Mouse (Mus musculus) midbrain, embryonic 14.5 days (tissue): ENCODE results near the gene Npas3. TPM values are rescaled to one million over a fixed set of nuclear protein-coding genes. Genes with fewer than 3 reads are reported as not detected.

Experiments
- ATAC-seq: fragments of 200-750 bp; cut with Nextera tagmentation; 2 replicates; pipeline ENCODE4 v1.8.0; 2017; ENCODE audit warnings: moderate number of reproducible peaks, moderate library complexity; ENCODE audit not compliant: low FRiP score, low TSS enrichment
- DNase-seq: peaks from one replicate; pipeline ENCODE4 v3.0.0-alpha.2; 2015
- H3K27ac ChIP-seq: fragments of 300-500 bp; sonication (generic); replicated peaks from 2 replicates; pipeline ENCODE4 v1.5.1; 2014; ENCODE audit warnings: mild to moderate bottlenecking, low read depth, low read length, moderate library complexity
- H3K27me3 ChIP-seq: fragments of 300-500 bp; sonication (generic); 2 replicates; pipeline ENCODE4 v1.6.1; 2014; ENCODE audit warnings: low read length, control low read depth, mixed read lengths; ENCODE audit not compliant: control insufficient read depth, insufficient read depth
- H3K36me3 ChIP-seq: fragments of 300-500 bp; sonication (generic); 2 replicates; pipeline ENCODE4 v1.6.1; 2014; ENCODE audit warnings: low read length, control low read depth; ENCODE audit not compliant: control insufficient read depth, insufficient read depth
- H3K4me1 ChIP-seq: fragments of 300-500 bp; sonication (generic); 2 replicates; pipeline ENCODE4 v1.6.1; 2014; ENCODE audit warnings: mild to moderate bottlenecking, antibody characterized with exemption, low read length, control low read depth; ENCODE audit not compliant: control insufficient read depth, insufficient read depth
- H3K4me2 ChIP-seq: fragments of 300-500 bp; sonication (generic); 2 replicates; pipeline ENCODE4 v1.6.1; 2014; ENCODE audit warnings: mild to moderate bottlenecking, low read length, moderate library complexity
- H3K4me3 ChIP-seq: fragments of 300-500 bp; sonication (generic); replicated peaks from 2 replicates; pipeline ENCODE4 v1.5.1; 2014; ENCODE audit warnings: low read depth, low read length
- H3K9ac ChIP-seq: fragments of 300-500 bp; sonication (generic); replicated peaks from 2 replicates; pipeline ENCODE4 v1.6.1; 2014; ENCODE audit warnings: mild to moderate bottlenecking, low read length, moderate library complexity
- H3K9me3 ChIP-seq: fragments of 300-500 bp; sonication (generic); 2 replicates; pipeline ENCODE4 v1.6.1; 2016; ENCODE audit warnings: low read length, control low read depth, mixed read lengths; ENCODE audit not compliant: control insufficient read depth
- WGBS: fragments of 180-500 bp; shearing (Covaris S2); extraction: QIAGEN DNeasy Blood & Tissue Kit; methylation state at CpG from one replicate; pipeline ENCODE4 v1.1.7; 2014; 5-methylcytosine and 5-hydroxymethylcytosine counted together
- polyA plus RNA-seq: library from polyadenylated mRNA; unstranded; fragments of >200 nt; fragmentation: Nextera tagmentation; extraction: Ambion mirVana; gene quantifications from 2 replicates; pipeline ENCODE4 v1.2.1, GENCODE M21; 2014

Gene Npas3
- polyA plus RNA-seq, 1 experiment from 2014 or later: 34.0 TPM

DNA sequence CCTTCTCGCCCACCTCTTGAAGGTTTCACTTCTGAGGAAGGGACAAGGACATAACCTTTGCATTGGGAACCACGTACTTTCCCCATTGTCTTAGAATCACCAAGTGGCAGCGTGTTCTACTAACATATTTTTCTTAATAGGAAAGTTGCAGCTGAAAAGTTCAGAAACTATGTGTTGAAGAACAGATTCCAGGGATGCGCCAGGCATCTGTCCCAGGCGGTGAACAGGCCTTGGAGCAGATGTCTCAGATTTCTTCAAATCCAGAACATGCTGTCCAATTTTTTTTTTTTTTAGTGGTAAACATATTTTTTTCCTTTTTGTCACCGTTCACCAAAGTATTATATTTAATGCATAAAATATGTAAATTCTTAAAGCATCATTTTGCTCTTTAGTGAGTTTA, 553.4 kb downstream of the Npas3 start:
- no peak for DNase-seq
- Histone ChIP-seq H3K27ac (no peak overlapping the region), H3K4me2 (no peak overlapping the region), H3K9me3 (no peaks in the 10 kb centered on the region), H3K4me1 (peaks cover 8% of the 10 kb centered on the region), H3K36me3 (no peaks in the 10 kb centered on the region), H3K4me3 (no peak overlapping the region), H3K27me3 (no peaks in the 10 kb centered on the region), H3K9ac (no peak overlapping the region)
- WGBS: 88% methylated on average over 6 of the region's 6 CpGs
- ATAC-seq: no peak

DNA sequence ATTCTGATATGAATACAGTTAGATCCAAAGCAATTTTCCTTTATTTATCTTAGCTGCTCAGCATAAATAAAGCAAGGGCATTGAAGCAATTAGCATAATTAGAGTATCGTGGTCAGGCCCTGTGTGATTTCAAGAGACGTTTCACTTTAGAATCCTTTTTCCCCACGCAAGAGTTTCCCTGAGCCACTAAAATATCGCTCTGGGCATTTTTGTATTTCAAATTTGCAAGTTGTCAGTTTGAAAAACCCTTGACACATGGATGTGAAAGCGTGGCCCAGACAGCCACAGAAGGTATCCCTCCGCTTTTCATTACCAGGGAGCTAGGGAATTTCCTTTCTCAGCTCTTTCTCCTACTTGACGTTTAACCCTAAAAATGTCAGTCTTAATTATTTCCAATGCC, 553.9 kb downstream of the Npas3 start:
- Histone ChIP-seq H3K27me3 (no peaks in the 10 kb centered on the region), H3K4me2 (no peak overlapping the region), H3K9me3 (no peaks in the 10 kb centered on the region), H3K27ac (0 out of 2 replicates have a peak overlapping the region, but pooled peaks have one; percentile 37), H3K9ac (no peak overlapping the region), H3K4me1 (peaks cover 8% of the 10 kb centered on the region), H3K36me3 (no peaks in the 10 kb centered on the region), H3K4me3 (no peak overlapping the region)
- ATAC-seq: no peak
- peak; percentile 51 for DNase-seq
- 32% methylated on average over 7 of the region's 7 CpGs for WGBS

DNA sequence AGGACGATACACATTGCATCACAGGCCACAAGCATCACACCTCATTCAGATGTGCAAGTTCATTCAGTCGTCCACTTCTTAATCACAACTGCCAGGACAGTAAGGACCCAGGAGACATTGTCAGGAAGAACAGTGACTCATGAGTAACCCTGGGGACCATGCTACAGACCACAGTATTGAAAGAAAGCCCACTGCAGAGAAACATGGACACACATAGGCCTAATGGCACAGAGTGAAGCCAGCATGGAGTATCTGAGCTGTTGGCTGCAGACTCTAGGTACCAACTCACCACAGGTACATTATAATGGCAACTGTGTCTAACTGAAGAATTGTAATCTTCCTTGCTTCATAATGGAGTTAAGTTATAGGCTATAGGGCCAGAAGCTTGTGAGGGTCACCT, 561.6 kb downstream of the Npas3 start:
- DNase-seq (no peak), ATAC-seq (no peak)
- no peaks in the 10 kb centered on the region for H3K9me3 ChIP-seq
- no peak overlapping the region for H3K27ac ChIP-seq
- no peaks in the 10 kb centered on the region; the same call in 1 of the 2 replicates for H3K4me1 ChIP-seq
- no peaks in the 10 kb centered on the region for H3K27me3 ChIP-seq
- H3K4me2 ChIP-seq: no peak overlapping the region
- no peak overlapping the region for H3K9ac ChIP-seq
- H3K36me3 ChIP-seq: no peaks in the 10 kb centered on the region
- 96% methylated on average over 2 of the region's 2 CpGs for WGBS
- no peak overlapping the region for H3K4me3 ChIP-seq

DNA sequence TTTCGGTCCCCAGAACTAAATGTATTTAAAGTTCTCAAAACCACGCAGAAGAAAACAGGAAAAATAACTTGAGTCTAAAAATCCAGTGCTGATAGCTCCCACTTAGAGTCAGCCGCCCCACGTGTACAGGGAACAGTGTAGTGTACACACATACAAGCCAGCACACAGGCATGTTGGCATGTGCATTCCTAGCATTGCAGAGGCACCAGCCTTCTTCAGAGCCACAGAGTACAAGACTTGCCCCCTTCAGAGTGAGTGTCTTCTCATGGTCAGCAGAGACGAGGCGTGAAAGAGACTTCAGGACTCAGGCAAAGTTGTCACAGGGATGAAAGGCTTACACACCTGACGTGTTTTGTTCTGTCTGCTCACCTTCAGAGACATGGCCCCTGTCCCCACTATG, 565.8 kb downstream of the Npas3 start:
- Histone ChIP-seq H3K4me2 (no peak overlapping the region), H3K27me3 (no peaks in the 10 kb centered on the region), H3K4me3 (no peak overlapping the region), H3K9me3 (no peaks in the 10 kb centered on the region), H3K27ac (no peak overlapping the region), H3K4me1 (no peaks in the 10 kb centered on the region; the same call in 1 of the 2 replicates), H3K9ac (no peak overlapping the region), H3K36me3 (no peaks in the 10 kb centered on the region)
- 90% methylated on average over 7 of the region's 7 CpGs for WGBS
- no peak for ATAC-seq
- no peak for DNase-seq

DNA sequence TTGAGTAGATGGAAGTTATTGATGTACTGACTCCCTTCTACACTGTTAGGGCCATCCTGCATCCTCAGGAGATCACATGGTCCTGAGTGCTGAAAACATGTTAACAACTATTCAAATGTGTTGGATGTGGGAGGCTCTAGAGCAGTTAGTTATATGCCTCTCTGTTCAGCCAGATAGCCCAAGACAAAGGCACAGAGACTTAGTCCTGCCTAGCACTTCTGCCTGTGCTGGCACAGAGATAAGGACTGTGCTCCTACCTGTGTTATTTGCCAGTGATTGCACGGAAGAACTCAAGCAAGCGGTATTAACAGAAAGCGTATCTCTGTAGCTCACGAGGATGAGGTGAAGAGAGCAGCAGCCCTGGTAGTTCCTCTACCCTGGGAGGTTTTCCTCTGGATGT, 571.5 kb downstream of the Npas3 start:
- WGBS: 91% methylated on average over 4 of the region's 4 CpGs
- Histone ChIP-seq H3K4me2 (no peak overlapping the region), H3K9ac (no peak overlapping the region), H3K4me1 (peaks cover 4% of the 10 kb centered on the region; the same call in 1 of the 2 replicates), H3K27ac (no peak overlapping the region), H3K36me3 (no peaks in the 10 kb centered on the region), H3K9me3 (no peaks in the 10 kb centered on the region), H3K4me3 (no peak overlapping the region), H3K27me3 (no peaks in the 10 kb centered on the region)
- ATAC-seq (no peak), DNase-seq (no peak)

DNA sequence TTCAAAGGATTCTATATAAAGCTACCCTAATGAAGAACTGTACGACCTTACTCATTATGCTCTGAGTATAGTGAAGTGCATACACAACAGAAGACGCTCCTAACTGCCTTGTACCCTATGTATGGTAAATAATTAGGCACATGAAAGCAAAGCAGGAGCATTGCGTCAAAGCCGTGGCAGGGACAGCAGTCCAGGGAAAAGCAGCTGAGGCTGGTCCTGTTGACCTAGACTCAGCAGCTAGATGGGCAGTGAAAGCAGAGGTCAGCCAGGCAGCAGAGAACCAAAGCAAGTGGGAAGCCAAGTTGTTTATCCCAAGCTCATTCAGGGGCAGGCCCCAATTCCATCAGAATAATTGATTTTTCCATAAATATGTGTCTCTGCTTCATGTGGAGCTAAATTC, 574.4 kb downstream of the Npas3 start:
- no peak for DNase-seq
- WGBS: 70% methylated on average over 4 of the region's 4 CpGs
- H3K9ac ChIP-seq: no peak overlapping the region

GRCm38 (mm10) chr12:53825251-53825650, 576.8 kb downstream of the Npas3 start:
- H3K4me1 ChIP-seq: peaks cover 10% of the 10 kb centered on the region
- H3K9me3 ChIP-seq: no peaks in the 10 kb centered on the region
- ATAC-seq: no peak
- no peaks in the 10 kb centered on the region for H3K27me3 ChIP-seq
- no peak overlapping the region for H3K9ac ChIP-seq
- H3K4me2 ChIP-seq: no peak overlapping the region
- H3K27ac ChIP-seq: no peak overlapping the region
- H3K4me3 ChIP-seq: no peak overlapping the region
- H3K36me3 ChIP-seq: no peaks in the 10 kb centered on the region
- DNase-seq: no peak

More for the DNA sequence above, 574.4 kb downstream of the Npas3 start:
- Histone ChIP-seq H3K9me3 (no peaks in the 10 kb centered on the region), H3K36me3 (no peaks in the 10 kb centered on the region), H3K4me3 (no peak overlapping the region), H3K4me2 (no peak overlapping the region), H3K27me3 (no peaks in the 10 kb centered on the region), H3K27ac (no peak overlapping the region), H3K4me1 (peaks cover 10% of the 10 kb centered on the region)
- ATAC-seq: no peak

DNA sequence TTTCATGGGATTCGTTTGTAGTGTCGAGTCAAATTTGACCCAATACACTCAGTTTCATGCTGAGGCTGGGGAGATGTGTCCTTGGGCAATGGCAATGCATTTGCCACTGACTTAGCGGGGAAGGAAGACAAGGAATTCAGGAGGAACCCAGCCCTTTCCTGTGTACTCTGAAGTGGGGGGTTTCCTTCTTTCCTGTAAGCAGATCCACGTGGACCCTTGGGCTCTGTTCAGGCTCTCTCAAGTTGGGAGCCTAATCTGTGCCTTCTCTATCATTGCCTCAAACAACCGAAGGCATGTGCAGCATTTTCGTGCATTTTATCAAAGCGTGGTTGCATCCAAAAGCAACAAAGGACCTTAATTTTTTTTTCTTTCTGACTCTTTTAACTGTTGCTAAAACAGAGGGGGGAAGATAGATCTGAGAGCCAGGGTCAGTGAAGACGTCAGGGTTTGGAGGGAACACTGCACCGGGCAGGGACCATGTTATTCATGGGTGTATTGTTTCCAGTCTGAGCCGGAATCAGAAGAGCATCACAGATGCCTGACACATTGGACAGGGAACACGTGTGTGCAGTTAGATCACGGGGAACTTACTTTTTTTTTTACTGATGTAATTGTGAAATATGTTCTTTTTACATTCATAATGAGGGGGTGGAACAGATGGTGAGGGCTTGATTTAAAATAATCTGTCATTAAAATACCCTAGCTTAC, 577.6 kb downstream of the Npas3 start:
- no peaks in the 10 kb centered on the region for H3K9me3 ChIP-seq
- no peaks in the 10 kb centered on the region for H3K36me3 ChIP-seq
- no peak overlapping the region for H3K27ac ChIP-seq
- H3K4me1 ChIP-seq: peaks cover 10% of the 10 kb centered on the region
- no peak overlapping the region for H3K4me2 ChIP-seq
- no peak overlapping the region for H3K9ac ChIP-seq
- 54% methylated on average over 12 of the region's 12 CpGs for WGBS
- ATAC-seq: no peak
- no peaks in the 10 kb centered on the region for H3K27me3 ChIP-seq
- DNase-seq: no peak
- no peak overlapping the region for H3K4me3 ChIP-seq

DNA sequence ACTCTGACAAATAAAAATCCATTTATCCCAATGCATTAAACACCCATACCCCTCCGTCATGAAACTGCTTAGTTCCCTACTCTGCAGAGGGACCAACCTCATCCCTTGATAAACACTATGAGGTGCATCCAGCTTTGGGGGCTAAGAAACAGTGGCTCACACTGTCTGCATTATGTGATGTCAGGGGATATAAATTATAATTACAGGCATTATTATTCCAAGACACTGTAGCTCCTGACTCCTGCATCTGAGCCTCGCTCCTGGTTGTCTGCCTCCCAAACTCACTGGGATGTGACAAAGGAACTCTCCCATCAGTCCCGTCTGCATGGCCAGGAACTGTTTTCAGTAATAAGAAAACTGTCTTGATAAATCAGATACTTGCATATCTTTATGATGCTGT, 578.3 kb downstream of the Npas3 start:
- peak overlapping the region; percentile 37; the same call in 1 of the 2 replicates for H3K27ac ChIP-seq

More for the DNA sequence above, 578.3 kb downstream of the Npas3 start:
- peaks cover 10% of the 10 kb centered on the region for H3K4me1 ChIP-seq
- no peaks in the 10 kb centered on the region for H3K36me3 ChIP-seq
- DNase-seq (no peak), ATAC-seq (no peak)
- H3K4me3 ChIP-seq: no peak overlapping the region
- WGBS: 58% methylated on average over 3 of the region's 3 CpGs
- no peaks in the 10 kb centered on the region for H3K27me3 ChIP-seq
- H3K4me2 ChIP-seq: no peak overlapping the region
- H3K9me3 ChIP-seq: no peaks in the 10 kb centered on the region
- no peak overlapping the region for H3K9ac ChIP-seq
